ENCODE assay signal across 8 mouse cellular contexts in the genomic region with DNA sequence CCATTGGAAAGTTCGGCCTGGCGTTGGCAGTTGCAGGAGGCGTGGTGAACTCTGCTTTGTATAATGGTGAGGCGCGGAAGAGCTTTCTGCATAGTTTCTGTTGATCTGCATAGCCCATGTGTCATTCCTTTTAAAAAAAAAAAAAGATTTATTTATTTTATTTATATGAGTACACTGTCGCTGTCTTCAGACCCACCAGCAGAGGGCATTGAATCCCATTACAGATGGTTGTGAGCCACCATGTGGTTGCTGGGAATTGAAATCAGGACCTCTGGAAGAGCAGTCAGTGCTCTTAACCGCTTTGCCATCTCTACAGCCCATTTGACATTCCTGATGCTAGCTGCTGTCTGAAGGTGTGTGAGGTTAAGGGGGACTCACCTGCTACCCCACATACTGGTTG. TPM values are rescaled to one million over a fixed set of nuclear protein-coding genes. Genes with fewer than 3 reads are reported as not detected.
DNase-seq lines count a peak whose midpoint lies in the region; ATAC-seq and TF ChIP-seq lines count a peak whose summit lies in the region.
"Not testable (repeated sequence)": the region's sequence is repeated elsewhere in the genome, so short reads cannot be mapped to it uniquely, and the experiment has no call there.

No protein-coding gene starts in this region.

- H3ac ChIP-seq in myocyte (ENCODE audit: control insufficient read depth, insufficient read length), result not testable (repeated sequence)

- not testable (repeated sequence) for TF ChIP-seq RAD21 in CH12.LX (IDR thresholded peaks at IDR 0.05; ENCODE audit: low read depth, low read length)

- peak overlapping the region; percentile 88 for H3K4me2 ChIP-seq in CH12.LX (ENCODE audit: insufficient read depth, low read depth, poor library complexity, severe bottlenecking)
- H3K4me2 ChIP-seq in heart, embryonic 15.5 days, result peak overlapping the region; percentile 74
- H3K4me2 ChIP-seq in intestine, embryonic 16.5 days (ENCODE audit: low read depth, low read length), result peak overlapping the region; percentile 74
- H3K4me2 ChIP-seq in limb, embryonic 12.5 days, result peak overlapping the region; percentile 96
- H3K4me2 ChIP-seq in liver, postnatal 0 days (ENCODE audit: low read depth, low read length), result peak overlapping the region; percentile 93
- peak overlapping the region; percentile 77 for H3K4me2 ChIP-seq in myocyte (ENCODE audit: low read depth)

- not testable (repeated sequence) for H3K27me3 ChIP-seq in CH12.LX (replicated peaks); forebrain, embryonic 10.5 days (ENCODE audit: poor library complexity, severe bottlenecking); heart, embryonic 15.5 days; intestine, embryonic 16.5 days (replicated peaks; ENCODE audit: control insufficient read depth, insufficient read depth, low read length); limb, embryonic 12.5 days; liver, postnatal 0 days (ENCODE audit: insufficient read depth, low read length); myocyte (ENCODE audit: control insufficient read depth, insufficient read depth, insufficient read length)

- dilution Hi-C loops in CH12.LX (cut with MboI; ENCODE audit: extremely low pct_ligation_motif_present, extremely low pct_unique_long_range_greater_than_20kb, low sequenced_read_pairs), result not testable (repeated sequence)

- H3K79me2 ChIP-seq in CH12.LX (replicated peaks; ENCODE audit: control insufficient read depth, extremely low read depth, insufficient read depth, poor library complexity, severe bottlenecking), result peaks cover 20% of the 10 kb centered on the region
- peaks cover 24% of the 10 kb centered on the region for H3K79me2 ChIP-seq in myocyte (ENCODE audit: control insufficient read depth, insufficient read depth)

- DNase-seq in CH12.LX (ENCODE audit: extremely low read depth); forebrain, embryonic 10.5 days (ENCODE audit: extremely low spot score, low spot score); liver, postnatal 0 days: not testable (repeated sequence)
- peak; percentile 28 for DNase-seq in adipocyte (ENCODE audit: low spot score)

- H3K36me3 ChIP-seq in CH12.LX (replicated peaks in 1 of 2; ENCODE audit: control insufficient read depth in 1 of 2, insufficient read depth in 1 of 2, low read length in 1 of 2), result peaks cover 27 to 46% of the 10 kb centered on the region in 2 experiments
- peaks cover 51% of the 10 kb centered on the region for H3K36me3 ChIP-seq in forebrain, embryonic 10.5 days (replicated peaks)
- H3K36me3 ChIP-seq in heart, embryonic 15.5 days, result peaks cover 39% of the 10 kb centered on the region
- H3K36me3 ChIP-seq in intestine, embryonic 16.5 days (ENCODE audit: control insufficient read depth, insufficient read depth, low read length), result peaks cover 13% of the 10 kb centered on the region
- H3K36me3 ChIP-seq in limb, embryonic 12.5 days, result peaks cover 51% of the 10 kb centered on the region
- peaks cover 26% of the 10 kb centered on the region for H3K36me3 ChIP-seq in liver, postnatal 0 days (replicated peaks; ENCODE audit: insufficient read depth, low read length)
- H3K36me3 ChIP-seq in myocyte (ENCODE audit: control insufficient read depth, insufficient read depth), result not testable (repeated sequence)

- in situ Hi-C loops in CH12.LX (cut with MboI; ENCODE audit: low pct_ligation_motif_present, low pct_unique_long_range_greater_than_20kb, low sequenced_read_pairs), result loop anchor here (25.0 kb wide), 1 partner anchor 281 kb away; the partner anchor contains the start of gene Slc35b1

- WGBS in forebrain, embryonic 10.5 days, result 92% methylated on average over 7 of the region's 7 CpGs
- WGBS in heart, embryonic 15.5 days, result 89% methylated on average over 7 of the region's 7 CpGs
- 88% methylated on average over 7 of the region's 7 CpGs for WGBS in intestine, embryonic 16.5 days
- WGBS in limb, embryonic 12.5 days, result 96% methylated on average over 7 of the region's 7 CpGs
- 79% methylated on average over 7 of the region's 7 CpGs for WGBS in liver, postnatal 0 days (ENCODE audit: insufficient replicate concordance)

- TF ChIP-seq EP300 in CH12.LX (IDR thresholded peaks at IDR 0.05; ENCODE audit: low read length); liver, postnatal 0 days (IDR thresholded peaks at IDR 0.05; ENCODE audit: low read depth): not testable (repeated sequence)

- not testable (repeated sequence) for H3K9ac ChIP-seq in CH12.LX (ENCODE audit: insufficient read depth, low read depth); intestine, embryonic 16.5 days (ENCODE audit: low read depth, low read length); limb, embryonic 12.5 days (replicated peaks)
- peak overlapping the region; percentile 73; the same call in 1 of the 2 replicates for H3K9ac ChIP-seq in heart, embryonic 15.5 days
- H3K9ac ChIP-seq in liver, postnatal 0 days (replicated peaks), result peak overlapping the region; percentile 66; the same call in 1 of the 2 replicates

- TF ChIP-seq CTCF in CH12.LX (conservative IDR thresholded peaks at IDR 0.05 in 1 of 2, IDR thresholded peaks at IDR 0.05 in 1 of 2; ENCODE audit: low read depth in 2 of 2, low read length in 2 of 2), result peak in 1 of 2 experiments; percentile 58; a peak in 2 of 4 replicates
- peak; percentile 32 for TF ChIP-seq CTCF in liver, postnatal 0 days (IDR thresholded peaks at IDR 0.05; ENCODE audit: low read depth)

- not testable (repeated sequence) for H3K9me3 ChIP-seq in CH12.LX (replicated peaks; ENCODE audit: low read length); forebrain, embryonic 10.5 days; heart, embryonic 15.5 days (replicated peaks); intestine, embryonic 16.5 days (ENCODE audit: control insufficient read depth, low read length); limb, embryonic 12.5 days; liver, postnatal 0 days (ENCODE audit: low read length)

- not testable (repeated sequence) for ATAC-seq in heart, embryonic 15.5 days (replicated peaks; ENCODE audit: insufficient number of reproducible peaks, insufficient read depth, low FRiP score, low read depth); intestine, embryonic 16.5 days; limb, embryonic 12.5 days (ENCODE audit: insufficient number of reproducible peaks, insufficient read depth, low FRiP score, low TSS enrichment, low read depth); liver, postnatal 0 days

- TF ChIP-seq POLR2A in CH12.LX (IDR thresholded peaks at IDR 0.05; ENCODE audit: low read depth, low read length); myocyte (IDR thresholded peaks at IDR 0.05; ENCODE audit: insufficient read length, low read depth): not testable (repeated sequence)

- H3K4me1 ChIP-seq in CH12.LX (ENCODE audit: control insufficient read depth in 1 of 2, insufficient read depth in 2 of 2), result peaks cover 2 to 45% of the 10 kb centered on the region in 2 experiments; a peak in 3 of 4 replicates
- peaks cover 16% of the 10 kb centered on the region for H3K4me1 ChIP-seq in forebrain, embryonic 10.5 days
- H3K4me1 ChIP-seq in heart, embryonic 15.5 days (replicated peaks), result peaks cover 11% of the 10 kb centered on the region
- not testable (repeated sequence) for H3K4me1 ChIP-seq in intestine, embryonic 16.5 days (ENCODE audit: control insufficient read depth, insufficient read depth, low read length); limb, embryonic 12.5 days (replicated peaks)
- H3K4me1 ChIP-seq in liver, postnatal 0 days (ENCODE audit: insufficient read depth), result peaks cover 10% of the 10 kb centered on the region

- H3K4me3 ChIP-seq in CH12.LX (replicated peaks in 1 of 3; ENCODE audit: low read depth in 2 of 3, low read length in 2 of 3, poor library complexity in 1 of 3) (peak overlapping the region in 1 of 3 experiments; percentile 88), myocyte (peak overlapping the region; percentile 65)
- peak overlapping the region; percentile 75 for H3K4me3 ChIP-seq in forebrain, embryonic 10.5 days
- H3K4me3 ChIP-seq in heart, embryonic 15.5 days, result peak overlapping the region; percentile 73
- H3K4me3 ChIP-seq in intestine, embryonic 16.5 days (ENCODE audit: low read length), result peak overlapping the region; percentile 85
- 0 out of 2 replicates have a peak overlapping the region, but pooled peaks have one; percentile 73 for H3K4me3 ChIP-seq in limb, embryonic 12.5 days (replicated peaks)
- peak overlapping the region; percentile 67; the same call in 1 of the 2 replicates for H3K4me3 ChIP-seq in liver, postnatal 0 days (ENCODE audit: low read depth, low read length)

- not testable (repeated sequence) for H3K27ac ChIP-seq in CH12.LX (ENCODE audit: insufficient read depth, low read depth); forebrain, embryonic 10.5 days; heart, embryonic 15.5 days; intestine, embryonic 16.5 days (ENCODE audit: low read length); limb, embryonic 12.5 days
- peak overlapping the region; percentile 94 for H3K27ac ChIP-seq in liver, postnatal 0 days (ENCODE audit: low read depth)

RNA-seq across cellular contexts. Expression of gene Phb, which starts 1.3 kb away (rescaled TPM):
- total RNA-seq in CH12.LX (2012; rRNA removed) (512 and 606 TPM in 2 replicates), CH12.LX (2014; rRNA removed) (699 and 784 TPM in 2 replicates)
- polyA plus RNA-seq in CH12.LX (2012; ENCODE audit: insufficient read length, low read depth) (405 and 413 TPM in 2 replicates), myocyte (2012; fragmentation: generic; extraction: Trizol) (343 TPM)
- polyA plus RNA-seq in forebrain, embryonic 10.5 days (2016; fragmentation: Nextera tagmentation; extraction: Ambion mirVana), result 273 and 276 TPM in 2 replicates
- polyA plus RNA-seq in heart, embryonic 15.5 days (2015; fragmentation: Nextera tagmentation; extraction: Ambion mirVana), result 237 and 293 TPM in 2 replicates
- 309 and 324 TPM in 2 replicates for polyA plus RNA-seq in intestine, embryonic 16.5 days (2015; fragmentation: Nextera tagmentation; extraction: Ambion mirVana)
- polyA plus RNA-seq in limb, embryonic 12.5 days (2016; fragmentation: Nextera tagmentation; extraction: Ambion mirVana), result 231 TPM in 2 replicates
- polyA plus RNA-seq in liver, postnatal 0 days (2015; fragmentation: Nextera tagmentation; extraction: Ambion mirVana), result 236 and 246 TPM in 2 replicates

RNA-seq across cellular contexts. Expression of gene Zfp652, which starts 44.4 kb away (rescaled TPM):
- total RNA-seq in CH12.LX (2012; rRNA removed) (6.2 and 6.3 TPM in 2 replicates), CH12.LX (2014; rRNA removed) (3.0 and 3.5 TPM in 2 replicates)
- polyA plus RNA-seq in CH12.LX (2012; ENCODE audit: insufficient read length, low read depth) (9.4 and 9.8 TPM in 2 replicates), myocyte (2012; fragmentation: generic; extraction: Trizol) (6.4 TPM)
- 16.5 and 18.7 TPM in 2 replicates for polyA plus RNA-seq in forebrain, embryonic 10.5 days (2016; fragmentation: Nextera tagmentation; extraction: Ambion mirVana)
- polyA plus RNA-seq in heart, embryonic 15.5 days (2015; fragmentation: Nextera tagmentation; extraction: Ambion mirVana), result 12.9 and 14.3 TPM in 2 replicates
- polyA plus RNA-seq in intestine, embryonic 16.5 days (2015; fragmentation: Nextera tagmentation; extraction: Ambion mirVana), result 14.7 and 16.8 TPM in 2 replicates
- polyA plus RNA-seq in limb, embryonic 12.5 days (2016; fragmentation: Nextera tagmentation; extraction: Ambion mirVana), result 24.0 and 24.9 TPM in 2 replicates
- polyA plus RNA-seq in liver, postnatal 0 days (2015; fragmentation: Nextera tagmentation; extraction: Ambion mirVana), result 5.0 and 5.6 TPM in 2 replicates

RNA-seq across cellular contexts. Expression of gene B130006D01Rik, which starts 55.3 kb away (rescaled TPM):
- total RNA-seq in CH12.LX (2012; rRNA removed), result 0.38 TPM in 2 replicates
- total RNA-seq in CH12.LX (2014; rRNA removed), result 0.15 and 0.23 TPM in 2 replicates
- 0.10 TPM in 1 of 2 replicates, not detected in the other for polyA plus RNA-seq in CH12.LX (2012; ENCODE audit: insufficient read length, low read depth)
- 1.4 TPM in 2 replicates for polyA plus RNA-seq in forebrain, embryonic 10.5 days (2016; fragmentation: Nextera tagmentation; extraction: Ambion mirVana)
- 0.71 TPM in 2 replicates for polyA plus RNA-seq in heart, embryonic 15.5 days (2015; fragmentation: Nextera tagmentation; extraction: Ambion mirVana)
- polyA plus RNA-seq in intestine, embryonic 16.5 days (2015; fragmentation: Nextera tagmentation; extraction: Ambion mirVana), result 0.78 and 0.92 TPM in 2 replicates
- 1.9 and 2.5 TPM in 2 replicates for polyA plus RNA-seq in limb, embryonic 12.5 days (2016; fragmentation: Nextera tagmentation; extraction: Ambion mirVana)
- 0.18 and 0.31 TPM in 2 replicates for polyA plus RNA-seq in liver, postnatal 0 days (2015; fragmentation: Nextera tagmentation; extraction: Ambion mirVana)
- 0.02 TPM for polyA plus RNA-seq in myocyte (2012; fragmentation: generic; extraction: Trizol)
